Mouse (Mus musculus): Measurements from ENCODE around the gene Gpcpd1. TPM values are rescaled to one million over a fixed set of nuclear protein-coding genes. Genes with fewer than 3 reads are reported as not detected.

Gene Gpcpd1
- polyA plus RNA-seq, 1 experiment from 2014 or later = 29.7 TPM

DNA sequence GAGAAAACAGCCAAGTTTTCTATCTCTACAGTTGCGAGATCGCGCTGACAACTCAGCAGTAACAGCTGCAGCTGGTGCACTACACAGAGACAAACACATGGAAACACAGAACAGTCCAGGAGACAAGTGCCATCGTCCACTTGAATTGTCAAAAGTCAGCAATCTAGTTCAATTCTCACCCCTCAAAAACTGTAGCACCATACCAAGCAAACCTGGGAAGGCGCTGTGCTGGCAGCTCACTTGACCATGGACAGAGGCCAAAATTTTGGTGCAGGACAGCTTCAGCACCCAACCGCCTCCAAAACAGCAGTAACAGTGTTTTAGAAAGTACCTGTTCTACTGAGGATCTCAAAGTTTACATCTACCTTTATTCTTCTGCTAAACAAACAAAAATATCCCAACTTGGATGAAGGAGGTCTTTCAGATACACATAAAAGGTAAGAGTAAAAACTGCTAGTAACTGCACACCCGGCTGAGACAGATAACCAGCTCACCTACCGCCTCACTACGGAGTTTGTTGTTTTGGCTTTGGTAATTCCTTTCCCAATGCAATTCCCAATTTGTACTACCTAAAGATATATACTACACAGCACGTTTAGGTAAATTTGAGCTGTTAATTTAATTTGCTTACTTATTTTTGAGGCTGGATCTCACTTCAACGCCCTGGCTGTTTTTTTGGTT is 11.6 kb downstream of the Gpcpd1 start:
- no peak overlapping the region for H3K4me3 ChIP-seq (ENCODE audit: low read depth, low read length)
- peak; percentile 26 for DNase-seq (ENCODE audit: low spot score)
- TF ChIP-seq CTCF (IDR thresholded peaks at IDR 0.05; ENCODE audit: low read depth) = peak; percentile 30
- TF ChIP-seq EP300 (optimal IDR thresholded peaks at IDR 0.05) = no peak
- H3K9me3 ChIP-seq (ENCODE audit: control insufficient read depth, low read length) = no peaks in the 10 kb centered on the region
- 59% methylated on average over 11 of the region's 11 CpGs for WGBS
- H3K9ac ChIP-seq (ENCODE audit: low read length) = no peak overlapping the region
- H3K27me3 ChIP-seq (ENCODE audit: control insufficient read depth, insufficient read depth, low read length) = no peaks in the 10 kb centered on the region
- ATAC-seq (ENCODE audit: low FRiP score, low TSS enrichment) = no peak
- H3K27ac ChIP-seq (replicated peaks) = no peak overlapping the region
- no peaks in the 10 kb centered on the region for H3K4me1 ChIP-seq (replicated peaks; ENCODE audit: control insufficient read depth, insufficient read depth)
- no peaks in the 10 kb centered on the region for H3K36me3 ChIP-seq (ENCODE audit: control insufficient read depth, insufficient read depth, low read length)
- H3K4me2 ChIP-seq (replicated peaks; ENCODE audit: low read depth) = 0 out of 2 replicates have a peak overlapping the region, but pooled peaks have one; percentile 0

DNA sequence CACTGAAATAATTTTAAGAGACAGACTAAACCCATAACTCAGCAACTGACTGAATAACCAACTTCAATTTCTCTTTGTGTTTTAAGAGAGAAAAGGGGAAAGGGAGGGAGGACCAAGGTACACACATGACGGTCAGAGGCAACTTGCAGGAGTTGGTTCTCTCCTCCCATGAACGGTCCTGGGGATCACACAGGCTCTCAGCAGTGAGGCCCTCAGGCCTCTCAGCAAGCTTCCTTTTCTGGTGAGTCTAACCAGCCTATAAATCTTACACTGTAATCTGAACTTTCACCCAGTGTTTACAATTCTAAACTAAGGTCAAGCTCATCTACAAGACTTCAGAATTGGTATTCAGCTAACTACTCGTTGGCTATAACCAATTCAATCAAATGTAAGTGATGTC is 12.3 kb downstream of the Gpcpd1 start:
- no peak overlapping the region for H3K4me2 ChIP-seq (replicated peaks; ENCODE audit: low read depth)
- DNase-seq (ENCODE audit: low spot score) = no peak
- ATAC-seq (ENCODE audit: low FRiP score, low TSS enrichment) = no peak

DNA sequence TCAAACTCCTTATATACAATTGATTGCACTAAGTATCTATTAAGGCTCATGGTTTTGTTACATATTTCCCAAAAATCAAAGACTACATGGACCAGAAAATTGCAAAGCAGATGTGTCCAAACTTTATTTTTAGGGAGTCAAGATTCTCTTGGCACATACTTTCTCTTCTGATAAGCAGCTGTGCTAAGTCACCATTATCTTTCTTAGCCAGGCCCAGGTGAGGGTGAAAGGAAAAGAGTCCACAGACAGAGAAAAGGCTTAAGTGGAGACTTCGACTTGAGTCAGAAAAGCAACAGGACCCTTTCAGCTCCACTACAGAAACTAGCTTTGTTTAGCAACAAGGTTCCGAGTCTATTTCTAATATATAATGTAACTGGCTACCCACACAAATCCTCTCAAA is 14.2 kb downstream of the Gpcpd1 start:
- Histone ChIP-seq H3K9me3 (ENCODE audit: control insufficient read depth, low read length) (no peaks in the 10 kb centered on the region), H3K36me3 (ENCODE audit: control insufficient read depth, insufficient read depth, low read length) (no peaks in the 10 kb centered on the region), H3K27ac (replicated peaks) (no peak overlapping the region), H3K4me1 (replicated peaks; ENCODE audit: control insufficient read depth, insufficient read depth) (no peaks in the 10 kb centered on the region), H3K9ac (ENCODE audit: low read length) (no peak overlapping the region), H3K4me2 (replicated peaks; ENCODE audit: low read depth) (no peak overlapping the region), H3K27me3 (ENCODE audit: control insufficient read depth, insufficient read depth, low read length) (no peaks in the 10 kb centered on the region), H3K4me3 (ENCODE audit: low read depth, low read length) (no peak overlapping the region)
- 77% methylated on average over 2 of the region's 2 CpGs for WGBS
- DNase-seq (ENCODE audit: low spot score) = no peak
- no peak for ATAC-seq (ENCODE audit: low FRiP score, low TSS enrichment)
- TF ChIP-seq CTCF (IDR thresholded peaks at IDR 0.05; ENCODE audit: low read depth) (no peak), EP300 (optimal IDR thresholded peaks at IDR 0.05) (no peak)

More for the DNA sequence above, 12.3 kb downstream of the Gpcpd1 start:
- no peak overlapping the region for H3K27ac ChIP-seq (replicated peaks)
- TF ChIP-seq CTCF (IDR thresholded peaks at IDR 0.05; ENCODE audit: low read depth) (no peak), EP300 (optimal IDR thresholded peaks at IDR 0.05) (no peak)
- H3K4me1 ChIP-seq (replicated peaks; ENCODE audit: control insufficient read depth, insufficient read depth) = no peaks in the 10 kb centered on the region
- no peak overlapping the region for H3K4me3 ChIP-seq (ENCODE audit: low read depth, low read length)
- no peaks in the 10 kb centered on the region for H3K27me3 ChIP-seq (ENCODE audit: control insufficient read depth, insufficient read depth, low read length)
- H3K36me3 ChIP-seq (ENCODE audit: control insufficient read depth, insufficient read depth, low read length) = no peaks in the 10 kb centered on the region
- no peaks in the 10 kb centered on the region for H3K9me3 ChIP-seq (ENCODE audit: control insufficient read depth, low read length)
- WGBS = 38% methylated on average over 3 of the region's 3 CpGs
- H3K9ac ChIP-seq (ENCODE audit: low read length) = no peak overlapping the region

DNA sequence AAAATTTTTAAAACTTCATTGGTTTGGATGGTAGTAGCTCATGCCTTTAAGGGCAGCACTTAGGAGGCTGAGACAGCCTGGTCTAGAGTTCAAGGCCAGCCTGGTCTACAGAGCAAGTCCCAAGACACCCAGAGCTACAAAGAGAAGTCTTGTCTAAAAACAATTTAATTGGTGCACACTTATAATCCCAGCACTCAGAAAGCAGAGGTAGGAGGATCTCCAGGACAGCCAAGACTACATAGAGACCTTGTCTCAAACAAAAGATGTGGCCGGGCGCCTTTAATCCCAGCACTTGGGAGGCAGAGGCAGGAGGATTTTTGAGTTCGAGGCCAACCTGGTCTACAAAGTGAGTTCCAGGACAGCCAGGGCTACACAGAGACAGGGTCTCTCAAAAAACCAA is 14.9 kb downstream of the Gpcpd1 start:
- WGBS = 98% methylated on average over 3 of the region's 3 CpGs
- no peaks in the 10 kb centered on the region for H3K27me3 ChIP-seq (ENCODE audit: control insufficient read depth, insufficient read depth, low read length)
- H3K4me3 ChIP-seq (ENCODE audit: low read depth, low read length) = no peak overlapping the region
- H3K4me2 ChIP-seq (replicated peaks; ENCODE audit: low read depth) = no peak overlapping the region
- no peak for TF ChIP-seq EP300 (optimal IDR thresholded peaks at IDR 0.05)
- TF ChIP-seq CTCF (IDR thresholded peaks at IDR 0.05; ENCODE audit: low read depth) = no peak
- no peak overlapping the region for H3K27ac ChIP-seq (replicated peaks)
- no peaks in the 10 kb centered on the region for H3K36me3 ChIP-seq (ENCODE audit: control insufficient read depth, insufficient read depth, low read length)
- ATAC-seq (ENCODE audit: low FRiP score, low TSS enrichment) (no peak), DNase-seq (ENCODE audit: low spot score) (no peak)
- H3K9ac ChIP-seq (ENCODE audit: low read length) = no peak overlapping the region
- H3K4me1 ChIP-seq (replicated peaks; ENCODE audit: control insufficient read depth, insufficient read depth) = no peaks in the 10 kb centered on the region
- no peaks in the 10 kb centered on the region for H3K9me3 ChIP-seq (ENCODE audit: control insufficient read depth, low read length)

DNA sequence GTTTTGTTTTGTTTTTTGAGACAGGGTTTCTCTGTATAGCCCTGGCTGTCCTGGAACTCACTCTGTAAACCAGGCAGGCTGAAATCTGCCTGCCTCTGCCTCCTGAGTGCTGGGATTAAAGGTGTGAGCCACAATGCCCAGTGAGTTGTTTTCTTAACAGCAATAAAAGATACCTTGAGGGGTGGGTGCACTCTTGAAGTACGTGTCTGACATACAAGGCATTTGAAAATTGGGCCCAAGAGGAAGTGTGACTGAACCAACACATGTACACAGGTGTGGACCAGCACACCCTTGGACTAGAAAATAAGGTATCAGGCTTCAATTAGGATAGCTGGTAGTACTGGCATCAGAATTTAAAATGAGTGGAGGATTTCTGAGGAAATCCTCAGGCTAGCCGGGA is 16.2 kb downstream of the Gpcpd1 start:
- Histone ChIP-seq H3K9me3 (ENCODE audit: control insufficient read depth, low read length) (no peaks in the 10 kb centered on the region), H3K4me1 (replicated peaks; ENCODE audit: control insufficient read depth, insufficient read depth) (no peaks in the 10 kb centered on the region), H3K27me3 (ENCODE audit: control insufficient read depth, insufficient read depth, low read length) (no peaks in the 10 kb centered on the region), H3K4me2 (replicated peaks; ENCODE audit: low read depth) (no peak overlapping the region), H3K9ac (ENCODE audit: low read length) (no peak overlapping the region), H3K27ac (replicated peaks) (no peak overlapping the region), H3K4me3 (ENCODE audit: low read depth, low read length) (no peak overlapping the region), H3K36me3 (ENCODE audit: control insufficient read depth, insufficient read depth, low read length) (no peaks in the 10 kb centered on the region)
- TF ChIP-seq CTCF (IDR thresholded peaks at IDR 0.05; ENCODE audit: low read depth) (no peak), EP300 (optimal IDR thresholded peaks at IDR 0.05) (no peak)
- WGBS = 93% methylated on average over 2 of the region's 2 CpGs
- no peak for DNase-seq (ENCODE audit: low spot score)
- ATAC-seq (ENCODE audit: low FRiP score, low TSS enrichment) = no peak

DNA sequence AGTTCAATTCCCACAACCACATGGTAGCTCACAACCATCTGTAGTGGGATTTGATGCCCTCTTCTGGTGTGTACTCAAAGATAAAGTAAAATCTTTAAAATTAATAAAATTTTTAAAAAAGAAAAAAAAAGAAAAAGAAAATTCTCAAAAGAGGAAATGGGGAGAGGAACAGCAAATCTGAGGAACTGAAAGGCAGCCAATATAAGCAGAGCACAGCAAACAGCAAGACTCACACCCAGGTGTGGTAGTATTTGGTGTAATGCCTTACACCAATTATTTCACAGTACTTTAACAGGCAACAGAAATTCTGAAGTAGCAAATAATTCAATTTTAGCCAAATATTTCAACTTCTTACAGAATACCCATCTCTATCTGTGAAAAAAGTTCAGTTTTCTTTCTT is 16.7 kb downstream of the Gpcpd1 start:
- H3K9me3 ChIP-seq (ENCODE audit: control insufficient read depth, low read length) = no peaks in the 10 kb centered on the region
- no peaks in the 10 kb centered on the region for H3K27me3 ChIP-seq (ENCODE audit: control insufficient read depth, insufficient read depth, low read length)
- DNase-seq (ENCODE audit: low spot score) (no peak), ATAC-seq (ENCODE audit: low FRiP score, low TSS enrichment) (no peak)
- no peak overlapping the region for H3K4me3 ChIP-seq (ENCODE audit: low read depth, low read length)
- no peak for TF ChIP-seq CTCF (IDR thresholded peaks at IDR 0.05; ENCODE audit: low read depth)
- no peak for TF ChIP-seq EP300 (optimal IDR thresholded peaks at IDR 0.05)
- H3K4me1 ChIP-seq (replicated peaks; ENCODE audit: control insufficient read depth, insufficient read depth) = no peaks in the 10 kb centered on the region
- no peak overlapping the region for H3K9ac ChIP-seq (ENCODE audit: low read length)
- H3K4me2 ChIP-seq (replicated peaks; ENCODE audit: low read depth) = no peak overlapping the region
- H3K27ac ChIP-seq (replicated peaks) = no peak overlapping the region
- H3K36me3 ChIP-seq (ENCODE audit: control insufficient read depth, insufficient read depth, low read length) = no peaks in the 10 kb centered on the region; the same call in 1 of the 2 replicates
